12 mouse cellular contexts compared by ENCODE assay signal in genomic region chr10:62413606-62413982, GRCm38 (mm10). TPM values are rescaled to one million over a fixed set of nuclear protein-coding genes. Genes with fewer than 3 reads are reported as not detected.
A peak's percentile ranks its signal among the peaks of the same experiment; 100 is the strongest.
DNase-seq lines count a peak whose midpoint lies in the region; ATAC-seq and TF ChIP-seq lines count a peak whose summit lies in the region.
"Had no signal": no experiment of that assay in that cellular context is flagged by ENCODE, and none has a peak within 500 bp of the region (broad histone marks: within the 10 kb centered on the region; RNA-seq: fewer than 3 reads in every experiment).

No protein-coding gene starts in this region.

- H3K4me1 ChIP-seq in heart, embryonic 12.5 days (replicated peaks), result peaks cover 25% of the 10 kb centered on the region
- H3K4me1 ChIP-seq in intestine, postnatal 0 days (replicated peaks; ENCODE audit: control insufficient read depth, insufficient read depth, low read length), result peaks cover 3% of the 10 kb centered on the region; the same call in 1 of the 2 replicates
- H3K4me1 ChIP-seq in limb, embryonic 10.5 days, result peaks cover 16% of the 10 kb centered on the region
- H3K4me1 ChIP-seq: hindbrain, embryonic 15.5 days; midbrain, embryonic 15.5 days; neural tube, embryonic 15.5 days had no signal

- DNase-seq in heart, adult 9 months (ENCODE audit: low spot score in 2 of 2), result no peak
- DNase-seq in lung, postnatal 14 days, result peak; percentile 14
- DNase-seq in thymus, postnatal 0 days (ENCODE audit: low spot score), result no peak
- no peak for DNase-seq in spleen, postnatal 14 days (ENCODE audit: low spot score in 2 of 2)
- DNase-seq in limb, embryonic 10.5 days (ENCODE audit: low spot score), result no peak
- DNase-seq: gastrocnemius, postnatal 36 days had no signal

- H3K27ac ChIP-seq in heart, embryonic 12.5 days (ENCODE audit: poor library complexity, severe bottlenecking), result 0 out of 2 replicates have a peak overlapping the region, but pooled peaks have one; percentile 42
- H3K27ac ChIP-seq in intestine, postnatal 0 days (ENCODE audit: low read depth, low read length), result peak overlapping the region; percentile 88
- H3K27ac ChIP-seq in limb, embryonic 10.5 days, result no peak overlapping the region
- H3K27ac ChIP-seq: hindbrain, embryonic 15.5 days; midbrain, embryonic 15.5 days; neural tube, embryonic 15.5 days had no signal

- no peak for TF ChIP-seq CTCF in C2C12 (IDR thresholded peaks at IDR 0.05; ENCODE audit: control insufficient read depth, insufficient read depth, insufficient read length)
- no peak for TF ChIP-seq CTCF in intestine, postnatal 0 days (IDR thresholded peaks at IDR 0.05; ENCODE audit: low read depth)

- H3K4me3 ChIP-seq in heart, embryonic 12.5 days, result no peak overlapping the region
- H3K4me3 ChIP-seq in C2C12 (ENCODE audit: insufficient read depth, poor library complexity, severe bottlenecking), result no peak overlapping the region
- no peak overlapping the region for H3K4me3 ChIP-seq in intestine, postnatal 0 days (ENCODE audit: low read depth, low read length)
- no peak overlapping the region for H3K4me3 ChIP-seq in limb, embryonic 10.5 days
- H3K4me3 ChIP-seq: hindbrain, embryonic 15.5 days; midbrain, embryonic 15.5 days; neural tube, embryonic 15.5 days had no signal

- ATAC-seq in heart, embryonic 12.5 days (ENCODE audit: insufficient number of reproducible peaks, low FRiP score), result peak; percentile 69
- ATAC-seq in intestine, postnatal 0 days, result peak; percentile 80
- ATAC-seq: midbrain, embryonic 15.5 days had no signal

- 1% methylated on average over 4 of the region's 4 CpGs for WGBS in heart, embryonic 12.5 days
- 17% methylated on average over 4 of the region's 4 CpGs for WGBS in intestine, postnatal 0 days
- WGBS in limb, embryonic 10.5 days, result 26% methylated on average over 4 of the region's 4 CpGs

- no peak overlapping the region for H3K4me2 ChIP-seq in heart, embryonic 12.5 days
- H3K4me2 ChIP-seq in intestine, postnatal 0 days (replicated peaks; ENCODE audit: low read depth), result peak overlapping the region; percentile 47
- H3K4me2 ChIP-seq: hindbrain, embryonic 15.5 days; midbrain, embryonic 15.5 days; neural tube, embryonic 15.5 days had no signal

- H3K36me3 ChIP-seq in heart, embryonic 12.5 days, result no peaks in the 10 kb centered on the region
- H3K36me3 ChIP-seq in C2C12 (ENCODE audit: control insufficient read depth, insufficient read depth), result no peaks in the 10 kb centered on the region
- H3K36me3 ChIP-seq in intestine, postnatal 0 days (ENCODE audit: control insufficient read depth, insufficient read depth), result peaks cover 12% of the 10 kb centered on the region; the same call in 1 of the 2 replicates
- H3K36me3 ChIP-seq in limb, embryonic 10.5 days, result no peaks in the 10 kb centered on the region
- H3K36me3 ChIP-seq: hindbrain, embryonic 15.5 days; midbrain, embryonic 15.5 days; neural tube, embryonic 15.5 days had no signal

- H3K9me3 ChIP-seq in heart, embryonic 12.5 days (replicated peaks), result no peaks in the 10 kb centered on the region
- no peaks in the 10 kb centered on the region for H3K9me3 ChIP-seq in intestine, postnatal 0 days (ENCODE audit: control insufficient read depth)
- no peaks in the 10 kb centered on the region for H3K9me3 ChIP-seq in limb, embryonic 10.5 days (replicated peaks)
- H3K9me3 ChIP-seq: hindbrain, embryonic 15.5 days; midbrain, embryonic 15.5 days; neural tube, embryonic 15.5 days had no signal

- H3ac ChIP-seq in C2C12 (ENCODE audit: control insufficient read depth, insufficient read length, low read depth), result no peak overlapping the region

- no peaks in the 10 kb centered on the region for H3K27me3 ChIP-seq in heart, embryonic 12.5 days (replicated peaks)
- peaks cover 9% of the 10 kb centered on the region for H3K27me3 ChIP-seq in C2C12 (ENCODE audit: control insufficient read depth, insufficient read depth, insufficient read length)
- H3K27me3 ChIP-seq in intestine, postnatal 0 days (replicated peaks; ENCODE audit: control insufficient read depth, insufficient read depth, low read length), result no peaks in the 10 kb centered on the region
- peaks cover 4% of the 10 kb centered on the region; the same call in 1 of the 2 replicates for H3K27me3 ChIP-seq in limb, embryonic 10.5 days (ENCODE audit: low read depth, poor library complexity, severe bottlenecking)
- H3K27me3 ChIP-seq: hindbrain, embryonic 15.5 days; midbrain, embryonic 15.5 days; neural tube, embryonic 15.5 days had no signal

- H3K79me3 ChIP-seq in C2C12 (ENCODE audit: low read depth), result no peaks in the 10 kb centered on the region

- H3K9ac ChIP-seq in heart, embryonic 12.5 days, result no peak overlapping the region
- H3K9ac ChIP-seq in intestine, postnatal 0 days (ENCODE audit: low read depth, low read length), result 0 out of 2 replicates have a peak overlapping the region, but pooled peaks have one; percentile 37
- H3K9ac ChIP-seq: hindbrain, embryonic 15.5 days; midbrain, embryonic 15.5 days; neural tube, embryonic 15.5 days had no signal

- H3K79me2 ChIP-seq in C2C12 (ENCODE audit: control insufficient read depth, insufficient read depth), result no peaks in the 10 kb centered on the region

TF ChIP-seq in C2C12, 6 proteins besides CTCF, POLR2A, EP300 and RAD21:
- TF ChIP-seq CEBPB (IDR thresholded peaks at IDR 0.05; ENCODE audit: low read depth), result no peak
- TF ChIP-seq USF1 (IDR thresholded peaks at IDR 0.05; ENCODE audit: low read depth), result peak; percentile 15

RNA-seq across cellular contexts. Expression of gene Hkdc1, which starts 8.7 kb away (rescaled TPM):
- 0.22 and 0.26 TPM in 2 replicates for polyA plus RNA-seq in heart, embryonic 12.5 days (2016; fragmentation: Nextera tagmentation; extraction: Ambion mirVana)
- polyA plus RNA-seq in C2C12 (2012; fragmentation: generic; extraction: Trizol), result 0.04 TPM
- 37.7 and 47.1 TPM in 2 replicates for polyA plus RNA-seq in intestine, postnatal 0 days (2015; fragmentation: Nextera tagmentation; extraction: Ambion mirVana)
- polyA plus RNA-seq in thymus, postnatal 0 days (2015; fragmentation: Nextera tagmentation; extraction: Ambion mirVana), result 0.12 and 0.13 TPM in 2 replicates
- polyA plus RNA-seq in limb, embryonic 10.5 days (2016; fragmentation: Nextera tagmentation; extraction: Ambion mirVana), result 0.20 and 1.1 TPM in 2 replicates

RNA-seq across cellular contexts. Expression of gene Hk1, which starts 33.9 kb away (rescaled TPM):
- 215 and 227 TPM in 2 replicates for polyA plus RNA-seq in heart, embryonic 12.5 days (2016; fragmentation: Nextera tagmentation; extraction: Ambion mirVana)
- 65.7 TPM for polyA plus RNA-seq in C2C12 (2012; fragmentation: generic; extraction: Trizol)
- 10.1 and 11.1 TPM in 2 replicates for polyA plus RNA-seq in intestine, postnatal 0 days (2015; fragmentation: Nextera tagmentation; extraction: Ambion mirVana)
- 37.2 and 37.4 TPM in 2 replicates for polyA plus RNA-seq in thymus, postnatal 0 days (2015; fragmentation: Nextera tagmentation; extraction: Ambion mirVana)
- polyA plus RNA-seq in limb, embryonic 10.5 days (2016; fragmentation: Nextera tagmentation; extraction: Ambion mirVana), result 25.4 and 33.7 TPM in 2 replicates

RNA-seq across cellular contexts. Expression of gene 4930507D05Rik, which starts 35.7 kb away (rescaled TPM):
- 0.63 and 0.69 TPM in 2 replicates for polyA plus RNA-seq in heart, embryonic 12.5 days (2016; fragmentation: Nextera tagmentation; extraction: Ambion mirVana)
- 0.21 TPM for polyA plus RNA-seq in C2C12 (2012; fragmentation: generic; extraction: Trizol)
- 0.14 TPM in 2 replicates for polyA plus RNA-seq in intestine, postnatal 0 days (2015; fragmentation: Nextera tagmentation; extraction: Ambion mirVana)
- 0.69 and 0.95 TPM in 2 replicates for polyA plus RNA-seq in thymus, postnatal 0 days (2015; fragmentation: Nextera tagmentation; extraction: Ambion mirVana)
- polyA plus RNA-seq in limb, embryonic 10.5 days (2016; fragmentation: Nextera tagmentation; extraction: Ambion mirVana), result 0.89 and 1.1 TPM in 2 replicates

RNA-seq across cellular contexts. Expression of gene Supv3l1, which starts 35.9 kb away (rescaled TPM):
- polyA plus RNA-seq in heart, embryonic 12.5 days (2016; fragmentation: Nextera tagmentation; extraction: Ambion mirVana), result 29.0 and 30.3 TPM in 2 replicates
- polyA plus RNA-seq in C2C12 (2012; fragmentation: generic; extraction: Trizol), result 28.7 TPM
- polyA plus RNA-seq in intestine, postnatal 0 days (2015; fragmentation: Nextera tagmentation; extraction: Ambion mirVana), result 12.8 and 13.6 TPM in 2 replicates
- polyA plus RNA-seq in thymus, postnatal 0 days (2015; fragmentation: Nextera tagmentation; extraction: Ambion mirVana), result 20.7 and 21.6 TPM in 2 replicates
- 30.9 and 31.6 TPM in 2 replicates for polyA plus RNA-seq in limb, embryonic 10.5 days (2016; fragmentation: Nextera tagmentation; extraction: Ambion mirVana)

Comparison
In these comparisons a context has a peak if more than half of its experiments do, and no peak if none do; other contexts are left out.
1. RNA of gene Hkdc1, which starts 8.7 kb away (polyA plus RNA-seq): 37.7 to 47.1 TPM in intestine, postnatal 0 days; 0.20 to 1.1 TPM in limb, embryonic 10.5 days, 0.22 to 0.26 TPM in heart, embryonic 12.5 days, 0.12 to 0.13 TPM in thymus, postnatal 0 days and 0.04 TPM in C2C12 (single experiment); every median in the first group is over 10 times any median in the second.